In genomic region chr13:95017916-95018315, GRCm38 (mm10) we compare ENCODE assay signal across 8 mouse cellular contexts. TPM values are rescaled to one million over a fixed set of nuclear protein-coding genes. Genes with fewer than 3 reads are reported as not detected.
DNase-seq lines count a peak whose midpoint lies in the region; ATAC-seq and TF ChIP-seq lines count a peak whose summit lies in the region.

No protein-coding gene starts in this region.

- H3K27me3 ChIP-seq in heart, embryonic 11.5 days (ENCODE audit: control insufficient read depth, insufficient read depth, low read length) = no peaks in the 10 kb centered on the region
- no peaks in the 10 kb centered on the region for H3K27me3 ChIP-seq in kidney, adult 2 months (replicated peaks; ENCODE audit: control insufficient read depth, insufficient read depth, low read length)
- no peaks in the 10 kb centered on the region for H3K27me3 ChIP-seq in limb, embryonic 11.5 days (ENCODE audit: control insufficient read depth, insufficient read depth, low read length)
- H3K27me3 ChIP-seq in myocyte (ENCODE audit: control insufficient read depth, insufficient read depth, insufficient read length) = no peaks in the 10 kb centered on the region
- H3K27me3 ChIP-seq in stomach, embryonic 16.5 days (ENCODE audit: control insufficient read depth, insufficient read depth, low read length) = no peaks in the 10 kb centered on the region

- no peaks in the 10 kb centered on the region for H3K79me2 ChIP-seq in myocyte (ENCODE audit: control insufficient read depth, insufficient read depth)

- no peak overlapping the region for H3K9ac ChIP-seq in heart, embryonic 11.5 days (ENCODE audit: low read depth, low read length)
- no peak overlapping the region for H3K9ac ChIP-seq in limb, embryonic 11.5 days (ENCODE audit: low read length)
- H3K9ac ChIP-seq in stomach, embryonic 16.5 days (ENCODE audit: low read length) = no peak overlapping the region

- peak; percentile 33 to 59 for DNase-seq in heart, adult 18-20 months
- peak; percentile 57 for DNase-seq in cerebellum, adult 9-10 months
- peak; percentile 53 to 73 for DNase-seq in frontal cortex, postnatal 10 days (ENCODE audit: low spot score in 2 of 2)
- peak; percentile 64 for DNase-seq in kidney, adult 2 months
- peak; percentile 84 for DNase-seq in limb, embryonic 11.5 days (ENCODE audit: low spot score)

- no peak overlapping the region for H3K4me3 ChIP-seq in heart, embryonic 11.5 days (ENCODE audit: low read depth, low read length)
- H3K4me3 ChIP-seq in kidney, adult 2 months (ENCODE audit: insufficient read depth, low read depth, low read length) = no peak overlapping the region
- H3K4me3 ChIP-seq in limb, embryonic 11.5 days (ENCODE audit: low read depth, low read length) = no peak overlapping the region
- no peak overlapping the region for H3K4me3 ChIP-seq in myocyte
- H3K4me3 ChIP-seq in stomach, embryonic 16.5 days (replicated peaks; ENCODE audit: low read length) = no peak overlapping the region

- no peak overlapping the region for H3K4me2 ChIP-seq in heart, embryonic 11.5 days
- no peak overlapping the region for H3K4me2 ChIP-seq in limb, embryonic 11.5 days (ENCODE audit: low read depth, severe bottlenecking)
- H3K4me2 ChIP-seq in myocyte (ENCODE audit: low read depth) = no peak overlapping the region
- H3K4me2 ChIP-seq in stomach, embryonic 16.5 days (ENCODE audit: low read depth, low read length) = no peak overlapping the region

- 8% methylated on average over 9 of the region's 9 CpGs for WGBS in heart, embryonic 11.5 days (ENCODE audit: insufficient replicate concordance)
- WGBS in kidney, adult 2 months = 15% methylated on average over 9 of the region's 9 CpGs
- WGBS in limb, embryonic 11.5 days = 9% methylated on average over 9 of the region's 9 CpGs
- WGBS in stomach, embryonic 16.5 days = 2% methylated on average over 9 of the region's 9 CpGs

- H3K36me3 ChIP-seq in heart, embryonic 11.5 days (ENCODE audit: control insufficient read depth, insufficient read depth, low read length) = no peaks in the 10 kb centered on the region; the same call in 1 of the 2 replicates
- H3K36me3 ChIP-seq in kidney, adult 2 months (ENCODE audit: control insufficient read depth, insufficient read depth, low read length) = no peaks in the 10 kb centered on the region; the same call in 1 of the 2 replicates
- H3K36me3 ChIP-seq in limb, embryonic 11.5 days (ENCODE audit: control insufficient read depth, insufficient read depth, low read length) = no peaks in the 10 kb centered on the region
- H3K36me3 ChIP-seq in myocyte (ENCODE audit: control insufficient read depth, insufficient read depth) = no peaks in the 10 kb centered on the region
- H3K36me3 ChIP-seq in stomach, embryonic 16.5 days (ENCODE audit: control insufficient read depth, insufficient read depth, low read length) = no peaks in the 10 kb centered on the region

- no peak overlapping the region for H3K27ac ChIP-seq in heart, embryonic 11.5 days (ENCODE audit: low read depth, low read length)
- H3K27ac ChIP-seq in kidney, adult 2 months (ENCODE audit: insufficient read depth, low read depth, low read length) = no peak overlapping the region
- no peak overlapping the region for H3K27ac ChIP-seq in limb, embryonic 11.5 days (replicated peaks; ENCODE audit: low read depth, low read length)
- no peak overlapping the region for H3K27ac ChIP-seq in stomach, embryonic 16.5 days (ENCODE audit: low read length)

- TF ChIP-seq POLR2A in kidney, adult 2 months (IDR thresholded peaks at IDR 0.05; ENCODE audit: low read depth, low read length) = no peak
- no peak for TF ChIP-seq POLR2A in myocyte (IDR thresholded peaks at IDR 0.05; ENCODE audit: insufficient read length, low read depth)

- TF ChIP-seq CTCF in kidney, adult 2 months (conservative IDR thresholded peaks at IDR 0.05; ENCODE audit: insufficient read depth, insufficient read length, low read depth, low read length) = peak; percentile 76

- H3ac ChIP-seq in myocyte (ENCODE audit: control insufficient read depth, insufficient read length) = no peak overlapping the region

- no peaks in the 10 kb centered on the region for H3K9me3 ChIP-seq in heart, embryonic 11.5 days (replicated peaks; ENCODE audit: control insufficient read depth, low read length)
- H3K9me3 ChIP-seq in limb, embryonic 11.5 days (ENCODE audit: control insufficient read depth, low read length) = no peaks in the 10 kb centered on the region
- no peaks in the 10 kb centered on the region for H3K9me3 ChIP-seq in stomach, embryonic 16.5 days (replicated peaks; ENCODE audit: control insufficient read depth, low read length)

- no peak for ATAC-seq in heart, embryonic 11.5 days (replicated peaks; ENCODE audit: insufficient number of reproducible peaks, low FRiP score, low TSS enrichment)
- ATAC-seq in limb, embryonic 11.5 days (ENCODE audit: insufficient number of reproducible peaks, low FRiP score, low TSS enrichment, low read depth) = peak; percentile 72; the same call in 1 of the 2 replicates
- peak; percentile 78 for ATAC-seq in stomach, embryonic 16.5 days (ENCODE audit: insufficient read depth, low FRiP score)

- H3K4me1 ChIP-seq in heart, embryonic 11.5 days (ENCODE audit: control insufficient read depth, insufficient read depth, low read length) = no peaks in the 10 kb centered on the region
- no peaks in the 10 kb centered on the region for H3K4me1 ChIP-seq in kidney, adult 2 months (ENCODE audit: control insufficient read depth, insufficient read depth, low read length)
- H3K4me1 ChIP-seq in limb, embryonic 11.5 days (ENCODE audit: control insufficient read depth, insufficient read depth, low read length) = no peaks in the 10 kb centered on the region
- H3K4me1 ChIP-seq in stomach, embryonic 16.5 days (ENCODE audit: control insufficient read depth, insufficient read depth, low read length) = 0 out of 2 replicates have a peak, but pooled peaks cover 6% of the 10 kb centered on the region

TF ChIP-seq in myocyte, 11 proteins besides CTCF, POLR2A, EP300 and RAD21:
- TF ChIP-seq MYOG (IDR thresholded peaks at IDR 0.05; ENCODE audit: control insufficient read depth in 1 of 3, insufficient read depth in 1 of 3, insufficient read length in 2 of 3, low read depth in 2 of 3) = peak; percentile 67 to 90 (median 73)
- TF ChIP-seq POLR2AphosphoS2 (IDR thresholded peaks at IDR 0.05; ENCODE audit: insufficient read length, low read depth) = no peak
- TF ChIP-seq TCF12 (IDR thresholded peaks at IDR 0.05; ENCODE audit: insufficient read depth, poor library complexity, severe bottlenecking) = peak; percentile 51
- no peak for TF ChIP-seq E2F4 (IDR thresholded peaks at IDR 0.05; ENCODE audit: insufficient read depth)
- no peak for TF ChIP-seq USF1 (IDR thresholded peaks at IDR 0.05; ENCODE audit: low read depth)
- peak; percentile 47 to 93 (median 92) for TF ChIP-seq MYOD1 (IDR thresholded peaks at IDR 0.05; ENCODE audit: control insufficient read depth in 1 of 3, insufficient read length in 2 of 3, low read depth in 2 of 3)
- TF ChIP-seq TCF3 (IDR thresholded peaks at IDR 0.05; ENCODE audit: insufficient read length, low read depth) = peak; percentile 44

RNA-seq across cellular contexts. Expression of gene Wdr41, which starts 41.8 kb away (rescaled TPM):
- 10 to 100 TPM; 17.7 to 17.9 TPM for total RNA-seq in heart, adult 18-20 months (2021)
- polyA plus RNA-seq in heart, embryonic 11.5 days (2014; fragmentation: Nextera tagmentation; extraction: Ambion mirVana) = 16.3 and 20.8 TPM in 2 replicates
- polyA plus RNA-seq in kidney, adult 2 months (2012; rRNA removed) = 10.7 and 11.2 TPM in 2 replicates
- 17.6 and 21.5 TPM in 2 replicates for polyA plus RNA-seq in limb, embryonic 11.5 days (2014; fragmentation: Nextera tagmentation; extraction: Ambion mirVana)
- 8.6 TPM for polyA plus RNA-seq in myocyte (2012; fragmentation: generic; extraction: Trizol)
- polyA plus RNA-seq in stomach, embryonic 16.5 days (2015; fragmentation: Nextera tagmentation; extraction: Ambion mirVana) = 20.1 and 22.2 TPM in 2 replicates
